Mouse (Mus musculus) left cerebral cortex, adult 2 months (tissue): ENCODE results near the gene Kcnh7. TPM values are rescaled to one million over a fixed set of nuclear protein-coding genes. Genes with fewer than 3 reads are reported as not detected.

ENCODE experiments used
- DNase-seq, 2 experiments: peaks; one replicate each; pipeline ENCODE4 v3.0.0; 2021 to 2022; ENCODE audit warnings: low spot score in 2 of 2, mixed read lengths in 1 of 2; ENCODE audit errors: extremely low spot score in 1 of 2
- H3K27ac ChIP-seq: fragments of 200-600 bp; 2 replicates; pipeline ENCODE4 v1.8.1; 2022
- H3K4me3 ChIP-seq: fragments of 200-600 bp; 2 replicates; pipeline ENCODE4 v1.8.1; 2022
- CTCF ChIP-seq: fragments of 200-600 bp; IDR thresholded peaks from 2 replicates; pipeline ENCODE4 v1.8.1; 2022; ENCODE audit warnings: antibody characterized with exemption, mild to moderate bottlenecking, moderate library complexity
- intact Hi-C: fragments of 180-260 bp; cut with DNase I; formaldehyde crosslinking; loops from one replicate; pipeline ENCODE4 v1.15.1; 2025
- long read RNA-seq, 2 experiments: library from polyadenylated mRNA; stranded (forward); transcript quantifications; one replicate each; pipeline ENCODE4 v2.0.0; 2021; ENCODE audit warnings: borderline mapping rate in 2 of 2
- total RNA-seq, 2 experiments: library from RNA; stranded (reverse); gene quantifications; 2 replicates each; pipeline ENCODE4 v1.2.3; 2021

The Kcnh7 gene
- total RNA-seq, result 100 to 1,000 TPM; 103 to 107 TPM
- long read RNA-seq, experiment 1, partial matches to known transcripts, result 0 of 3 reads
- long read RNA-seq, experiment 1, other reads (novel, unspliced or antisense), result 3 of 3 reads
- long read RNA-seq, experiment 2, partial matches to known transcripts, result 0 of 5 reads
- long read RNA-seq, experiment 2, other reads (novel, unspliced or antisense), result 5 of 5 reads

GRCm38 (mm10) chr2:63183563-63184545, at the start of gene Kcnh7:
Gene Kcnh7 (minus strand): TSS chr2:63184287.
- DNase-seq, result peak; percentile 39 to 58
- Histone ChIP-seq H3K4me3 (peak within 1 kb of the TSS; percentile 68), H3K27ac (peak within 1 kb of the TSS; percentile 96)
- intact Hi-C loops, result loop anchor here (2.0 to 5.0 kb wide), 4 partner anchors 29 to 502 kb away; no protein-coding TSS in a partner anchor
- TF ChIP-seq CTCF, result no peak

GRCm38 (mm10) chr2:63207435-63207834, 23.3 kb upstream of the Kcnh7 start:
- no peak for TF ChIP-seq CTCF
- no peak for DNase-seq
- no peak overlapping the region for H3K27ac ChIP-seq
- H3K4me3 ChIP-seq, result no peak overlapping the region
- intact Hi-C loops, result no loop called here

GRCm38 (mm10) chr2:63186014-63186413, 1.9 kb upstream of the Kcnh7 start:
- no peak overlapping the region for H3K4me3 ChIP-seq
- TF ChIP-seq CTCF, result no peak
- H3K27ac ChIP-seq, result no peak overlapping the region
- intact Hi-C loops, result no loop called here
- DNase-seq, result no peak

- H3K27ac ChIP-seq, result peak overlapping the region; percentile 96
- H3K4me3 ChIP-seq, result peak overlapping the region; percentile 68
- peak; percentile 39 to 48 for DNase-seq
- intact Hi-C loops, result loop anchor here (5.0 kb wide), 3 partner anchors 122 to 502 kb away; no protein-coding TSS in a partner anchor
- no peak for TF ChIP-seq CTCF
Observed at GRCm38 (mm10) chr2:63184551-63185430, 704 bp upstream of the Kcnh7 start.

- Histone ChIP-seq H3K4me3 (no peak overlapping the region), H3K27ac (peak overlapping the region; percentile 83)
- DNase-seq, result no peak
- intact Hi-C loops, result loop anchor here (2.0 kb wide), 1 partner anchor 29 kb away; no protein-coding TSS in a partner anchor
- TF ChIP-seq CTCF, result no peak
Observed at GRCm38 (mm10) chr2:63153701-63154100, 30.4 kb downstream of the Kcnh7 start.

GRCm38 (mm10) chr2:63127762-63128516, 56.1 kb downstream of the Kcnh7 start:
- intact Hi-C loops, result no loop called here
- H3K4me3 ChIP-seq, result no peak overlapping the region
- no peak for DNase-seq
- no peak for TF ChIP-seq CTCF
- H3K27ac ChIP-seq, result peak overlapping the region; percentile 7; the same call in 1 of the 2 replicates

GRCm38 (mm10) chr2:63120316-63120715, 63.8 kb downstream of the Kcnh7 start:
- no peak for DNase-seq
- no peak overlapping the region for H3K4me3 ChIP-seq
- TF ChIP-seq CTCF, result no peak
- H3K27ac ChIP-seq, result no peak overlapping the region
- intact Hi-C loops, result no loop called here

- TF ChIP-seq CTCF, result no peak
- peak overlapping the region; percentile 32; the same call in 1 of the 2 replicates for H3K27ac ChIP-seq
Observed at GRCm38 (mm10) chr2:63117209-63118193, 66.6 kb downstream of the Kcnh7 start.

GRCm38 (mm10) chr2:63105971-63106370, 78.1 kb downstream of the Kcnh7 start:
- H3K4me3 ChIP-seq, result no peak overlapping the region
- DNase-seq, result no peak
- H3K27ac ChIP-seq, result no peak overlapping the region
- intact Hi-C loops, result no loop called here
- no peak for TF ChIP-seq CTCF

More at GRCm38 (mm10) chr2:63117209-63118193, 66.6 kb downstream of the Kcnh7 start:
- intact Hi-C loops, result no loop called here
- no peak for DNase-seq
- no peak overlapping the region for H3K4me3 ChIP-seq

GRCm38 (mm10) chr2:63099676-63100075, 84.4 kb downstream of the Kcnh7 start:
- Histone ChIP-seq H3K27ac (no peak overlapping the region), H3K4me3 (no peak overlapping the region)
- intact Hi-C loops, result no loop called here
- TF ChIP-seq CTCF, result no peak
- no peak for DNase-seq
